Mouse (Mus musculus): ENCODE results near the gene Cela3b. TPM values are rescaled to one million over a fixed set of nuclear protein-coding genes. Genes with fewer than 3 reads are reported as not detected.

The Cela3b gene
- polyA plus RNA-seq, 1 experiment from 2014 or later, result not detected

DNA sequence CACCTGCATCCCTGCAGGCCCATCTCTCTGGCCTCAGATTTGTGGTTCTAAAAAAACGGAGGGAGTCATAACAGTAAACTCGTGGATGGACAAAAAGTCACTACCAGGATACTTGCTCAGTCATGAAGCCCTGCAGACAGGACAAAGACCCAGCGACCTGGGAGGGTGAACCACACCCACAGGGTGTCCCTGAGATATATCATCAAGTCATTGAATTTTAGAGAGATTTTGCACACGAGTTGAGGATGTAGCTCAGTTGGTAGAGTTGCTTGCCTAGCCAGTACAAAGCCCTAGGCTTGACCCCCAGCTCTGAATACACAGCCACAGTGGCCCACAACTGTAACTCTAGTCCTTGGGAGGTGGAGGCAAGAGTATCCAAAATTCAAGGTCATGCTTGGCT is 30.9 kb upstream of the Cela3b start:
- Histone ChIP-seq H3K36me3 (no peaks in the 10 kb centered on the region), H3K4me3 (no peak overlapping the region), H3K27ac (ENCODE audit: poor library complexity, severe bottlenecking) (peak overlapping the region; percentile 55; the same call in 1 of the 2 replicates), H3K9ac (no peak overlapping the region), H3K27me3 (replicated peaks) (no peaks in the 10 kb centered on the region), H3K4me1 (replicated peaks) (peaks cover 50% of the 10 kb centered on the region), H3K4me2 (no peak overlapping the region), H3K9me3 (replicated peaks) (no peaks in the 10 kb centered on the region)
- 65% methylated on average over 4 of the region's 4 CpGs for WGBS
- ATAC-seq (ENCODE audit: insufficient number of reproducible peaks, low FRiP score), result no peak

GRCm38 (mm10) chr4:137460676-137461075 is 30.3 kb upstream of the Cela3b start:
- 69% methylated on average over 14 of the region's 14 CpGs for WGBS
- H3K27me3 ChIP-seq (replicated peaks), result no peaks in the 10 kb centered on the region
- H3K4me2 ChIP-seq, result no peak overlapping the region
- peaks cover 50% of the 10 kb centered on the region for H3K4me1 ChIP-seq (replicated peaks)
- no peak for ATAC-seq (ENCODE audit: insufficient number of reproducible peaks, low FRiP score)
- no peak overlapping the region for H3K4me3 ChIP-seq
- no peak overlapping the region for H3K9ac ChIP-seq
- H3K27ac ChIP-seq (ENCODE audit: poor library complexity, severe bottlenecking), result peak overlapping the region; percentile 55
- H3K9me3 ChIP-seq (replicated peaks), result no peaks in the 10 kb centered on the region
- no peaks in the 10 kb centered on the region for H3K36me3 ChIP-seq

DNA sequence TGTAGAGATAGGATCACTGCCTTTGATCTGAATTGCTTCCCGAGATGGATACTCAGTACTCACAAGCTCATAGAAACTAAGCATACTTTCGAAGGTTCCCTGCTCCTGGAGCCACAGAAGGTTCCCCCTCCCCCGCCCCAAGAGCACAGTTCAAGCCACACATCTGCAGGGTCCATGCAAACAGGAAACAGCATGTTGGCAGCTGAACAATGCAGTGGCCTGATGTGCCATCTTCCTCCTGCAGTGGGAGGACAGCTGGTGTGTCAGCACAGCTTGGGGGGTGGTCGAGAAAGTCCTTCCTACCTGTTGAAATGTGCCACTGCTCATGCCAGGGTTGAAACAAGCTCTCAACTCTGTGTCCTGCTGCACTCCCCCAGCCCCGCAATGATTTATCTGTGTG is 28.5 kb upstream of the Cela3b start:
- H3K9ac ChIP-seq, result no peak overlapping the region
- no peak overlapping the region for H3K4me3 ChIP-seq

GRCm38 (mm10) chr4:137458310-137458709 is 28.0 kb upstream of the Cela3b start:
- Histone ChIP-seq H3K4me2 (no peak overlapping the region), H3K4me3 (no peak overlapping the region), H3K27me3 (replicated peaks) (no peaks in the 10 kb centered on the region), H3K9ac (no peak overlapping the region), H3K27ac (ENCODE audit: poor library complexity, severe bottlenecking) (no peak overlapping the region), H3K4me1 (replicated peaks) (peaks cover 44% of the 10 kb centered on the region), H3K9me3 (replicated peaks) (no peaks in the 10 kb centered on the region), H3K36me3 (no peaks in the 10 kb centered on the region)
- 84% methylated on average over 9 of the region's 9 CpGs for WGBS
- no peak for ATAC-seq (ENCODE audit: insufficient number of reproducible peaks, low FRiP score)

More for the DNA sequence above, 28.5 kb upstream of the Cela3b start:
- H3K4me2 ChIP-seq, result no peak overlapping the region
- 51% methylated on average over 5 of the region's 5 CpGs for WGBS
- H3K9me3 ChIP-seq (replicated peaks), result no peaks in the 10 kb centered on the region
- H3K27ac ChIP-seq (ENCODE audit: poor library complexity, severe bottlenecking), result no peak overlapping the region
- H3K4me1 ChIP-seq (replicated peaks), result peaks cover 38% of the 10 kb centered on the region
- no peak for ATAC-seq (ENCODE audit: insufficient number of reproducible peaks, low FRiP score)
- no peaks in the 10 kb centered on the region for H3K36me3 ChIP-seq
- no peaks in the 10 kb centered on the region for H3K27me3 ChIP-seq (replicated peaks)

DNA sequence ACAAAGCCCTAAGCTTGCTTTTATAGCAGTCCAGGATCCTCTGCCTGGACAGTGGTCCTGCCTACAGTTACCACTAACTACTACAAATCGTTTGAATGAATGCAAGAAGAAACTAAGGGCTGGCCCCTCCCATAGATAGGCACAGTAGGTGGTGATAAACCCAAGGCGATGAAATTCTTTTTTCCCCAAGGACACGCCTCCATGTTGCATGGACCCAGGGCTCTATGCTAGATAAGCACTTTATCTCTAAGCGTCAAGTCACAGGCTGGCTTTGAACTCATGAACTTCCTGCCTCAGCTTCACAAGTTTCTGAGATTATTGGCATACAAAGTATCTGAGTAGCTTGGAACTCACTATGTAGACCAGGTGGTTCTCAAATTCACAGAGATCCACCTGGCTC is 27.0 kb upstream of the Cela3b start:
- no peak overlapping the region for H3K27ac ChIP-seq (ENCODE audit: poor library complexity, severe bottlenecking)
- H3K4me2 ChIP-seq, result no peak overlapping the region
- peaks cover 45% of the 10 kb centered on the region for H3K4me1 ChIP-seq (replicated peaks)
- no peaks in the 10 kb centered on the region for H3K9me3 ChIP-seq (replicated peaks)
- WGBS, result 22% methylated on average over 4 of the region's 4 CpGs
- no peaks in the 10 kb centered on the region for H3K27me3 ChIP-seq (replicated peaks)
- H3K4me3 ChIP-seq, result no peak overlapping the region
- ATAC-seq (ENCODE audit: insufficient number of reproducible peaks, low FRiP score), result no peak; the same call in 1 of the 2 replicates
- no peak overlapping the region for H3K9ac ChIP-seq
- H3K36me3 ChIP-seq, result no peaks in the 10 kb centered on the region

GRCm38 (mm10) chr4:137456581-137456980 is 26.2 kb upstream of the Cela3b start:
- Histone ChIP-seq H3K4me3 (no peak overlapping the region), H3K4me2 (no peak overlapping the region), H3K9ac (no peak overlapping the region), H3K27ac (ENCODE audit: poor library complexity, severe bottlenecking) (no peak overlapping the region), H3K27me3 (replicated peaks) (no peaks in the 10 kb centered on the region), H3K9me3 (replicated peaks) (no peaks in the 10 kb centered on the region), H3K4me1 (replicated peaks) (peaks cover 37% of the 10 kb centered on the region), H3K36me3 (no peaks in the 10 kb centered on the region)
- no peak for ATAC-seq (ENCODE audit: insufficient number of reproducible peaks, low FRiP score)
- 83% methylated on average over 12 of the region's 12 CpGs for WGBS

DNA sequence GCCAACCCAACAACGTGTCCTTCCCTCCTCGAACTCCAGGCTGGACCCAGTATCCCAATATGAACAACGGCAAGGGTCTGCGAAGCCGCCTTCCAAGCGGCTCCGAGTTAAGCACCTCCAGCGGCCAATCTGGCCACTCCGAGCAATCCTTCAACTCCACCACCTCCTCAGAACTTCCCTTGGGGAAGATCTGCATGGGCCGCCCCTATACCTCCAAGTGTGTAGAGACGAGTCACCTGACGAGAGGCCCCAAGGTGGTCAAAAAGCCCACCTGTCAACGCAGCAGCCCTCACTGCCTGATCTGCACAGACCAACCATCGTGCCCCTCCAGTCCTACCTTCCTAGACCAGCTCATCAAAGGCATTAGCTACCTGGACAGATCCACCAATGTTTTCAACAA is 24.2 kb upstream of the Cela3b start:
- Histone ChIP-seq H3K9me3 (replicated peaks) (no peaks in the 10 kb centered on the region), H3K9ac (no peak overlapping the region), H3K27ac (ENCODE audit: poor library complexity, severe bottlenecking) (no peak overlapping the region), H3K4me3 (no peak overlapping the region), H3K36me3 (no peaks in the 10 kb centered on the region), H3K4me1 (replicated peaks) (peaks cover 31% of the 10 kb centered on the region), H3K27me3 (replicated peaks) (no peaks in the 10 kb centered on the region), H3K4me2 (no peak overlapping the region)
- 74% methylated on average over 14 of the region's 14 CpGs for WGBS
- no peak for ATAC-seq (ENCODE audit: insufficient number of reproducible peaks, low FRiP score)

DNA sequence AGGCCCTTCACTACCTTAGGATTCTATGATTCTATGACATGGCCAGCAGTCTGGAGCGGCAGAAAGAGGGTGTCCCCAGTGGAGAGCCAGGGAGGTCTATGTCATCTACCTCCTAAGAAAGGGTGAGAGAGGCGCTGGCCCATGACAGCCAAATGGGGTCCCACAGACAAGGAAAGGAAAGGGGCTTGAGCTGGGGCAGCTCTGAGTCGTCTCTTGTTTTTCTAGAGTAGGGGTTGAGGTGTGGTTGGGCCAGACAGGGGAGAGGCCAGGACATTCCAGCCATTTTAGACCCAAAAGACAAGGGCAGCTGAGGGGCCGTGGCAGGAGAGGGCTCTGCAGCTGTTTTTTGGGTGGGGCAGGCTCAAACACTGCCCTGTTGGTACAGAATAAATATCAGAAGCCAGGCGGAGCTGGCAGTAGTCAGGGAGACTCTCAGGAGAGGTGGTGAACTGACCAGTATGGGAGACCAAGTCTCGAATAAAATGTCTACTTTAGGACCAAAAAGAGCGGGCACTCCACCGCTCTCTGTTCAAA is 23.0 kb upstream of the Cela3b start, which contains the start of gene 1700013G24Rik:
1700013G24Rik (plus strand) TSS at position 51 of the 534 bp plus-strand sequence.
- Histone ChIP-seq H3K9me3 (replicated peaks) (no peaks in the 10 kb centered on the region), H3K4me2 (no peak within 1 kb of the TSS), H3K9ac (no peak within 1 kb of the TSS), H3K36me3 (no peaks in the 10 kb centered on the region), H3K27ac (ENCODE audit: poor library complexity, severe bottlenecking) (no peak within 1 kb of the TSS), H3K27me3 (replicated peaks) (no peaks in the 10 kb centered on the region), H3K4me3 (no peak within 1 kb of the TSS), H3K4me1 (replicated peaks) (peaks cover 35% of the 10 kb centered on the region)
- 81% methylated on average over 8 of the region's 8 CpGs for WGBS
- no peak for ATAC-seq (ENCODE audit: insufficient number of reproducible peaks, low FRiP score)

DNA sequence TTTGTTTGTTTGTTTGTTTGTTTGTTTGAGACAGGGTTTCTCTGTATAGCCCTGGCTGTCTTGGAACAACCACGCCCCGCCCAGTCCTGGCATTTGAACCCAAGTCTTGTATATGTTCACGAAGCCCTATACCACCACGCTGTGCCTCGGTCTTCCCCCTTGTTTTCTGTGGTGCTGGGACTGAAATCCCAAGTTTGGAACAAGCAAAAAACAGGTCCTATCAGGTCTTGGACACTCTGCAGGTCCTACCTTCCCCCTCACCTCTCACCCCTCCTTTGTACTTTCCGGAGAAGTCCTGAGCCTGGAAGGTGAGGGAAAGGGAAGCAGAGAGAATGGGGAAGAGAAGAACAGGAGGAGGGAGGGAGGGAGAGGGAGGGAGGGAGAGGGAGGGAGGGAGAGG is 21.9 kb upstream of the Cela3b start:
- no peaks in the 10 kb centered on the region for H3K36me3 ChIP-seq
- WGBS, result 94% methylated on average over 5 of the region's 6 CpGs
- H3K4me2 ChIP-seq, result no peak overlapping the region
- no peak for ATAC-seq (ENCODE audit: insufficient number of reproducible peaks, low FRiP score)
- peaks cover 42% of the 10 kb centered on the region for H3K4me1 ChIP-seq (replicated peaks)
- H3K9ac ChIP-seq, result no peak overlapping the region
- H3K9me3 ChIP-seq (replicated peaks), result no peaks in the 10 kb centered on the region
- H3K4me3 ChIP-seq, result no peak overlapping the region
- no peaks in the 10 kb centered on the region for H3K27me3 ChIP-seq (replicated peaks)
- H3K27ac ChIP-seq (ENCODE audit: poor library complexity, severe bottlenecking), result no peak overlapping the region

DNA sequence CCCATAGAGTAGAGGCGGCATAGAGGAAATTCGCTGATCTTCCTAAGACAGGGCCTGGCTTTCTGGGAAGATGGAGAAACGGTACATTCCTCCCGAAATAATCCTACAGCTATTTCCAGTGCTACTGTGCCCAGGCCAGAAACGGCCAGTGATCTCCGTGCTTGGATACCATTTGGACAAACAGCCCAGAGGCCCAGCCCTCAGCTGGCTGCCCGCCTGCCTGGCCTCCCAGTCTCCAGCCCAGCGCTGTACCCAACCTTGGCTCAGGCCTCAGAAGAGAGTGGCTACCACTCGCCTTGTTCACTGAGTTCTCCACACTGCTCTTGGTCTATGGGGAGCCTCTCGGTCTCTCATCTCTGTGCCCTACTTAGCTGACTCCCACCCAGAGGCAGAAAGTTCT is 19.4 kb upstream of the Cela3b start:
- ATAC-seq (ENCODE audit: insufficient number of reproducible peaks, low FRiP score), result no peak
- 67% methylated on average over 10 of the region's 10 CpGs for WGBS

GRCm38 (mm10) chr4:137449132-137449531 is 18.8 kb upstream of the Cela3b start:
- no peak overlapping the region for H3K4me2 ChIP-seq
- H3K4me1 ChIP-seq (replicated peaks), result peaks cover 38% of the 10 kb centered on the region
- WGBS, result 38% methylated on average over 2 of the region's 2 CpGs
- H3K36me3 ChIP-seq, result no peaks in the 10 kb centered on the region
- no peak overlapping the region for H3K4me3 ChIP-seq
- no peak overlapping the region for H3K9ac ChIP-seq
- peak overlapping the region; percentile 18; the same call in 1 of the 2 replicates for H3K27ac ChIP-seq (ENCODE audit: poor library complexity, severe bottlenecking)
- no peaks in the 10 kb centered on the region for H3K9me3 ChIP-seq (replicated peaks)
- H3K27me3 ChIP-seq (replicated peaks), result 0 out of 2 replicates have a peak, but pooled peaks cover 3% of the 10 kb centered on the region
- ATAC-seq (ENCODE audit: insufficient number of reproducible peaks, low FRiP score), result no peak

More for the DNA sequence above, 19.4 kb upstream of the Cela3b start:
- Histone ChIP-seq H3K4me2 (no peak overlapping the region), H3K9ac (no peak overlapping the region), H3K4me3 (no peak overlapping the region), H3K27ac (ENCODE audit: poor library complexity, severe bottlenecking) (peak overlapping the region; percentile 29; the same call in 1 of the 2 replicates), H3K36me3 (no peaks in the 10 kb centered on the region), H3K27me3 (replicated peaks) (0 out of 2 replicates have a peak, but pooled peaks cover 3% of the 10 kb centered on the region), H3K4me1 (replicated peaks) (peaks cover 40% of the 10 kb centered on the region), H3K9me3 (replicated peaks) (no peaks in the 10 kb centered on the region)

DNA sequence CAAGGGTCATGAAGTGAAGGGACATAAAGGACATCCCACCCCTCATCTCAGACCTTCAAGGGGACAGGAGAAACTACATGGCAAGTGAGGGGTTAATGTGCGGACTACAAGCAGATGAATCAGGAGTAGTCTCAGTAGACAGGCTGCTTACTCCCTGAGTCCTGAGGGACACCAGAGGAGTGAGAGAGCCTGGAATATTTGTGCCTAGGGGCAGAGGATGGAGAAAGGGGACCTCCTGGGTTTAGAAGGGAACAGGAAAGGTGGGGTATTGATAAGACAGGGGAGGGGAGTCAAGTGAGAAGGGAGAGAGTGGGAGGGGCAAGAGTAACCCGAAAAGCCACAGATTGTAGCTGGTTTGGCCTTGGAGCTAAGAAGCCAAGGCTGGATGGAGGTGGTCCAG is 18.3 kb upstream of the Cela3b start:
- Histone ChIP-seq H3K9me3 (replicated peaks) (no peaks in the 10 kb centered on the region), H3K4me2 (0 out of 2 replicates have a peak overlapping the region, but pooled peaks have one; percentile 8), H3K4me1 (replicated peaks) (peaks cover 34% of the 10 kb centered on the region), H3K27me3 (replicated peaks) (0 out of 2 replicates have a peak, but pooled peaks cover 3% of the 10 kb centered on the region), H3K27ac (ENCODE audit: poor library complexity, severe bottlenecking) (peak overlapping the region; percentile 18; the same call in 1 of the 2 replicates), H3K4me3 (no peak overlapping the region), H3K9ac (0 out of 2 replicates have a peak overlapping the region, but pooled peaks have one; percentile 8), H3K36me3 (no peaks in the 10 kb centered on the region)
- ATAC-seq (ENCODE audit: insufficient number of reproducible peaks, low FRiP score), result no peak
- WGBS, result 27% methylated on average over 2 of the region's 2 CpGs
